Mouse (Mus musculus) c-Kit-negative CD71-positive TER-119-positive erythroid progenitor cells, embryonic 14.5 days (primary cell): ENCODE measurements around the gene Mosmo.

Source experiments
- DNase-seq: peaks from one replicate; pipeline ENCODE4 v3.0.0-alpha.2; 2013; ENCODE audit warnings: low read depth, low spot score

Gene Mosmo

GRCm38 (mm10) chr7:120677001-120677643 lies at the start of gene Mosmo:
Mosmo (plus strand) TSS chr7:120677618.
- DNase-seq: peak; percentile 45

GRCm38 (mm10) chr7:120632518-120632917 lies 44.9 kb upstream of the Mosmo start:
- no peak for DNase-seq

GRCm38 (mm10) chr7:120634301-120634700 lies 43.1 kb upstream of the Mosmo start:
- DNase-seq: no peak

- peak; percentile 73 for DNase-seq
These were observed 42.6 kb upstream of the Mosmo start, which contains the start of gene Uqcrc2 for GRCm38 (mm10) chr7:120634711-120635361. Uqcrc2 (plus strand) TSS chr7:120635176.

- no peak for DNase-seq
These were observed 42.0 kb upstream of the Mosmo start for GRCm38 (mm10) chr7:120635362-120635781.

- DNase-seq: peak; percentile 24
These were observed 41.6 kb upstream of the Mosmo start for GRCm38 (mm10) chr7:120635821-120636220.

- no peak for DNase-seq
These were observed 34.2 kb upstream of the Mosmo start for GRCm38 (mm10) chr7:120643217-120643616.

- DNase-seq: no peak
These were observed 29.6 kb upstream of the Mosmo start for GRCm38 (mm10) chr7:120647849-120648248.

GRCm38 (mm10) chr7:120662079-120662478 lies 15.3 kb upstream of the Mosmo start:
- DNase-seq: no peak

GRCm38 (mm10) chr7:120670153-120670875 lies 7.1 kb upstream of the Mosmo start, which contains the start of gene Pdzd9:
Pdzd9 (minus strand) TSS chr7:120670343.
- DNase-seq: no peak

GRCm38 (mm10) chr7:120671271-120671670 lies 6.1 kb upstream of the Mosmo start:
- no peak for DNase-seq

GRCm38 (mm10) chr7:120677764-120678531 lies 530 bp downstream of the Mosmo start:
- no peak for DNase-seq

- DNase-seq: no peak
These were observed 1.6 kb downstream of the Mosmo start for GRCm38 (mm10) chr7:120679023-120679422.

GRCm38 (mm10) chr7:120682002-120682401 lies 4.6 kb downstream of the Mosmo start:
- no peak for DNase-seq

- no peak for DNase-seq
These were observed 7.3 kb downstream of the Mosmo start for GRCm38 (mm10) chr7:120684731-120685161.

GRCm38 (mm10) chr7:120685227-120685626 lies 7.8 kb downstream of the Mosmo start:
- no peak for DNase-seq

GRCm38 (mm10) chr7:120690634-120691033 lies 13.2 kb downstream of the Mosmo start:
- DNase-seq: no peak

- no peak for DNase-seq
These were observed 16.5 kb downstream of the Mosmo start for GRCm38 (mm10) chr7:120693831-120694375.

- no peak for DNase-seq
These were observed 17.8 kb downstream of the Mosmo start for GRCm38 (mm10) chr7:120695196-120695595.

- DNase-seq: no peak
These were observed 18.2 kb downstream of the Mosmo start for GRCm38 (mm10) chr7:120695641-120696040.

- no peak for DNase-seq
These were observed 18.9 kb downstream of the Mosmo start for GRCm38 (mm10) chr7:120696331-120696730.
